Mouse (Mus musculus) cerebellum, adult 11 months (tissue): Measurements from ENCODE around the gene Nudt14.

Experiments
- DNase-seq: peaks from one replicate; pipeline ENCODE4 v3.0.0; 2022

The Nudt14 gene

DNA sequence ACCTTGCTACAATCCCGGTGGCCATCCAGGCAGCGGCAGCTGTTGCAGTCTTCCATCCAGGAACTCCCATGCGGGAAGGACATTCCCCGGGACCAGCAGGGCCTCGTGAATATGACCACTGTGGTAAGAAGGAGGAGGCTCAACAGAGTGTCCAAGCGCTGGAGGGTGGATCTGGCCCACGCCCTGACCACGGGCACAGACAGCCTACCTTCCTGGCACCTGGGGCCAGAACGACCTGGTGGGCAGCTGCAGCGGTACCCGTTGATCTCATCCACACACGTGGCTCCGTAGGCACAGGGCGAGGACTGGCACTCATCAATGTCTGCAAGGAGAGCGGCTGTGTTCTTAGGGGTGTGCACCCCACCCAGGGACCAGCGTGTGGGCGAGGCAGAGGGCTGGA, 30.2 kb downstream of the Nudt14 start:
- no peak for DNase-seq

DNA sequence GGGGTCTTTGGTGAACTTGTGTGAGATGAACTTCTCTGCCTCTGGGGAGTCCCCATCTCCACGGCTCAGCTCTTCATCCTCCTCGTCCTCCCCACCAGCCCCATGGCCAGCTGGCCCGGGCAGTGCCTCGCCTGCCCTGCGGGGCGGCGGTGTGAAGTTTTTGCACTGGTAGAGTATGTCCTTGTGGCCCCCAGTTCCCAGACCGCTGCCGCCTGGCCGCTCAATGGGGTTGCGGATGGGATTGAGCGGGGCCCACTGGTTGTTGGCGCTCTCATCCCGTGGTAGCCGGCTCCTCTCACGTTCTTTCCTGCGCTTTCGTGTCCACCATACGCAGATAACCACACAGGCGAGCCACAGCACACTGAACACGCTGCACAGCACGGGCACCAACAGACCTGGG, 32.9 kb downstream of the Nudt14 start:
- DNase-seq = no peak

DNA sequence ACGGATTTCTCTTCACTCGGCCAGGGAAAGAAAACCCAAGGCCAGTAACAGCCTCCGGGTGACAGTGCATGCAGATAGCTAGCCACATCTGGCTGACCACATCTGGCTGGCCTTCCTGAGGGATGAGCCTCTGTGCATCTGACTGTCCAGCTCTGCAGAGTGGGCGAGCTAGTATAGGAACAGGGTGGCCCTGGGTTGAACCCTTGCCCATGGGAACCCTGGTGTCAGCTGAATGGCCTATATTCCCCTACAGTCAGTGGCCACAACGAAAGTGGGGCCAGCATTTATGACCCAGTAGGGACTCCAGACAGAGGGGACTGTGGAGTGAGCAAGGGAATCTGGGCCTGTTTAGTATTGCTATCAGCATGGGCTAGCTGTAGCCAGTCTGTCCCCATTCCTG, 36.9 kb downstream of the Nudt14 start:
- no peak for DNase-seq

DNA sequence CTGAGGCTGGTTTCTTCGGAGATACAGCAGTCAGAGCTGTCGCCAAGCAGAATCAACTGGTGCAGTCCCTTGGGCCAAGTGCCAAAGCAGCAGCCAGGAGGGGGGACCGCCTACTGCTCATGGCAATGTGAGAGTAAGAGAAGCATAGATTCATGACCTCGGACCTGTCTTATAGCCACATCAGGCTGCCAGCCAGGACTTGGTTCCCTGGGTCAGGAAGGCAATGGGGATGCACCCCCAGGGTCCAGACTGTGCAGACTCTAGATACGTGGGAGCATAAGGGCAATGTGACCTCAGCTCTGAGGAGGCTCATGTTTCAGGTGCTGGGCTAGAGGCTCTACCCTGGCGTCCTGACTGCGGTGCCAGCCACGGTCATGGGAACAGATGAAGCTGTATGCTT, 38.0 kb downstream of the Nudt14 start:
- no peak for DNase-seq

DNA sequence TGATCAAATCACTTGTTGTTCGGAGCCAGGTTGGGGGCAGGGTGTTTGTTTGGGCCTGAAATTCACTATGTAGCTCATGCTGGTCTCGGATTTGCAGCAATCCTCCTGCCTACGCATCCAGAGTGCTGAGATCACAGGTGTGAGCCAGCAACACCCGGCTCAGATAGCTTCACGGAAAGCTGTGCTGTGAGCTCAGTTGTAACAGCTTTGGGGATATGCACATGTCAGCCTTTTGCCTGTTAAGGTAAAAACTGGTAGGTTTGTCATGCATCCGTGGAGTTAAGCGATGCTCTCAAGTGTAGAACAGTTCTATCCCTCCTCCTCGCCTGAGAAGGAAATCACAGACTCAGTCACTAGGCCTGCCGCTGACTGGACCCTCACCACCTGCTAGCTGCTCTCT, 41.3 kb downstream of the Nudt14 start:
- no peak for DNase-seq

DNA sequence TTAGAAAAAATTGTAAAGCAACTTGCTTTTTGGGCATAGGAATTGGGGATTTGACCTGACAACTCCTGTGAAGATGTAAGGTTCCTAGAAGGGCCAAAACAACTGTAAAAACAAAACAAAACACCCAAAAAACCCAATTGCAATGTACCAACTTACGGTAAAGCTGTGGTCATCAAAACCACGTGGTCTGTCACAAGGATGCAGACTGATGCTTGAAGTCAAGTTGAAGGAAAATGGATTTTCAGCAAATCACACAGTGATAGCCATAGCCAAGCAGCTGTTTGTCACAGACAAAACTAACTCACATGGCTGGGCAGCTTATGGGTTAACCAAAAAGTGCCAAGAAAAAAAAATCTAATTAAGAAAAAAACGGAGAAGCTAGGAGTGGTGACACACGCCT, 43.0 kb downstream of the Nudt14 start:
- no peak for DNase-seq

DNA sequence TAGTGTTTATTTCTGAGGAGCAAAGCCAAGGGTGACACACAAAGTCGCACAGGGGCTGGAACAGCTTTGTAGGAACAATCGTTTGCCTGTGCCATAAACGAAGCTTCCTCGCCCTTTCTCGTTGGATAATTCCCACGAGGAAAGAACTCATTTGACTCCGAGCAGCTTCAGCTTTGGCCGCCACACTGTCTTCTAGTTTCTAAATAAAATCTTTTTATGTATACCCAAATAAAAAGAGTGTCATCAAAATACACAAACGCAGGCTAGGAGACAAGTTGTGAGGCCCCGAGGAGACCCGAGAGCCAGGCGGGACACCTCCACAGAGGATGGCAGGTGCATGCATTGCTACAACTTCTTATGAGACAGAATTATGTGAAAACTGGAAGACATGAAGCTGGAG, 43.6 kb downstream of the Nudt14 start:
- no peak for DNase-seq

DNA sequence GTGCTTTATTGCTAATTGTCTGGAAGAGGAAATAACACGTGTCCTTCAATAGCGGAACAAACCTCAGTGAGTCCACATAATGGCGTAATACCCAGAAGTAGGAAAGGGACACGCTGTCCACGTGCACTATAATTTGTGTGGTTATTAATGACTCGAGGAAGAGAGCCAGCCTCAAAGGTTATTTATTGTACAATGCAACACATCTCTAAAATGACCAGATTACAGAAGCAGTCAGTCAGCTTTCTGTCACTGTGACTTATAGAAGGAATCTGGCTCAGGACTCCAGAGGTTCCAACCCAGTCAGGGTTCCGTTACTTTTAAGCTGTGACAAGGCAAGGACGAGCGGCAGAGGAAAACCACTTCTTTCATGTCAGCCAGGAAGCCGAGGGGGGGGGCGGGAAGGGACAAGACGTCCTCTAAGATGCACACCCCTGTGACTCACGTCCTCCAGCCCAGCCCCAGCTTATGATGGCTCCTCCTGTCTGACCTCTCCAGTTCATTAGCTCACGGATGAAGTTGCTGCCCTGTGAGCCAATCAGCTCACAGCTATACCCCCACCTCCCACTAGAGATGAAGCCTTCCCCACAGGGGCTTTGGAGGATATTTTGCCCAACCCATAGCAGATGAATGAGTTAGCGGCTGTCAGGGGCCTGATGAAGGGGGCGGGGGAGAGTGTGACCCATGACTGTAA, 44.3 kb downstream of the Nudt14 start:
- DNase-seq = no peak

DNA sequence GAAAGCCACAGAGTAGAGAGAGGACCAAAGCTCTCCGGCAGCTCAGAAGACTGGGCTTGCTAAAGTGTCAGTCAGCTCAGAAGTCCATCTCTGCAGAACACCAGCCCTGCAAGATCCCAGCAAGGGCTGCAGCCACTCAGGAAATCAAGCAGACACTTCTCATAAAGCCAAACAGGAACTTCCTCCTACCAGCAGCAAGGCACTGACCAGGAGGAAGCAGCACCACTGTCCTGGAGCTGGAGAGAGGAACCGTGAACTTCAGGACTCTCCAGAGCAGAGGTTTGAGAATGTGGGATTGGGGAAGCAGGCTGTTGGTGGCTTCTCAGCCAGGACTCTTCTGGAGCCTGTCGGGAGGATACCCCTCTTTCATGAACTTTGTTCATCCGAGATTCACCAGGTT, 47.0 kb downstream of the Nudt14 start:
- DNase-seq = no peak

DNA sequence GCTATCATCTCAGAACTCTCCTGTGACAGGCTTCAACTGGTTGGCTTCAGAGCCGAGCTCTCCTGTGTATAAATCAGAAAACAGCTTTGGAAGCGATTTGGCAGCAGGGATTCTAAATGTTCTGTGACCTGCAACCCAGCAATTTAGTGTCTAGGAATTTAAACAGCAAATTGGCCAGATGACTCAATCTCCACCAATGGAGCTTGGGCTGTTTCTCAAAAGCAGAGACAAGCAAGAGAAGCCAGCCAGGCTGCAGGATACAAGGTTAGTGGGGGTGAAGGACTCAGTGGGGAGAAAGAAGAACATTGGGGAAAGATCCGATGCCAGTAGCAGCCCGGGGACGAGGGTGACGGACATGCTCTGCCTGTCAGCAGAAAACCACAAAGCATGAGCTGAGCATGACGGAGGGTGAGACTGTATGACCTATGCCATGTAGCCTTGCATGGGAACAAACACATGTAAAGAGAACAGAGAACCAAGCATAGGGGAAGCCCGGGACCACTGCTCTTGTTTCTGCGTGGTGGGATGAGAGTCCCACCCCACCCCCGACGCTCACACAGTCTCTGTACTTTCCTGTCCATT, 47.5 kb downstream of the Nudt14 start:
- DNase-seq = no peak

DNA sequence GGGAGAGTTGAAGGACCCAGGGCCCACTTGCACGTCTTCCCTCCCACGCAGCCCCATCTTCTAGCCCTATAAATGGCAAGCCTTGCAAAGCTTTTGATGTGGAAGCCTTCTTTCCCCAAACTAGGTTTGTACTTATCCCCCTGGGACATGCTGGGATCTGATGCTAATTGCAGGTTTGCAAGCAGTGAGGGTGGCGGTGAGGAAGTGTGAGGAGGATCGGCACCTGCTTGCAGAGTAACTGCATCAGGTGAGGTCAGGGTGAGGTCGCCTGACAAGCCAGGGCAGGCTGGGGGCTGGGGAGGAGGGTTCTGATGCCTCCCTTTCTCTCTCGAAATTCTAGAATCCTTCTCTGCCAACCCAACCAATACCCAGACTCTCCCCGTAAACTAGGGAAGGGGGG, 56.5 kb downstream of the Nudt14 start:
- DNase-seq = no peak
